Mouse (Mus musculus) ES-E14 (cell line): ENCODE results near the gene H2-Eb1. TPM values are rescaled to one million over a fixed set of nuclear protein-coding genes. Genes with fewer than 3 reads are reported as not detected.

Experiments
- DNase-seq: peaks from one replicate; pipeline ENCODE4 v3.0.0-alpha.2; 2013; ENCODE audit warnings: low read depth, low spot score
- H3K27ac ChIP-seq: 2 replicates; pipeline ENCODE4 v1.5.1; 2012; ENCODE audit warnings: low read depth, mild to moderate bottlenecking, low read length, moderate library complexity, mixed read lengths; ENCODE audit not compliant: poor library complexity, insufficient read depth, severe bottlenecking
- H3K36me3 ChIP-seq: 2 replicates; pipeline ENCODE4 v1.6.1; 2012; ENCODE audit warnings: mild to moderate bottlenecking, low read length, moderate library complexity, mixed read lengths; ENCODE audit not compliant: control insufficient read depth, poor library complexity, insufficient read depth, severe bottlenecking
- H3K4me1 ChIP-seq, 2 experiments: fragments of 150-350 bp in 1 of 2; sonication (generic) in 1 of 2; 2 replicates each; pipeline ENCODE4 v1.6.1; 2012; ENCODE audit warnings: low read length in 2 of 2, mild to moderate bottlenecking in 1 of 2, mixed read lengths in 1 of 2; ENCODE audit not compliant: control insufficient read depth in 2 of 2, insufficient read depth in 2 of 2, poor library complexity in 1 of 2
- H3K4me3 ChIP-seq, 2 experiments: fragments of 150-350 bp in 1 of 2; sonication (generic) in 1 of 2; 2 replicates each; pipeline ENCODE4 v1.5.1; 2012; ENCODE audit warnings: low read length in 2 of 2, low read depth in 1 of 2, mild to moderate bottlenecking in 1 of 2, mixed read lengths in 1 of 2; ENCODE audit not compliant: insufficient read depth in 1 of 2, poor library complexity in 1 of 2, severe bottlenecking in 1 of 2
- H3K9ac ChIP-seq: 2 replicates; pipeline ENCODE4 v1.6.1; 2012; ENCODE audit warnings: low read depth, mild to moderate bottlenecking, low read length, mixed read lengths; ENCODE audit not compliant: poor library complexity, insufficient read depth, severe bottlenecking
- H3K9me3 ChIP-seq: fragments of 150-350 bp; sonication (generic); 2 replicates; pipeline ENCODE4 v1.6.1; 2012; ENCODE audit warnings: low read depth, mild to moderate bottlenecking, low read length; ENCODE audit not compliant: control insufficient read depth, insufficient read depth
- CHD2 ChIP-seq: IDR thresholded peaks from 2 replicates; pipeline ENCODE4 v1.6.1; 2014; ENCODE audit warnings: mild to moderate bottlenecking, low read depth, low read length, inconsistent platforms
- HCFC1 ChIP-seq: IDR thresholded peaks from 2 replicates; pipeline ENCODE4 v1.6.1; 2012; ENCODE audit warnings: low read length, inconsistent platforms, borderline replicate concordance; ENCODE audit not compliant: insufficient read depth
- MAFK ChIP-seq: IDR thresholded peaks from 2 replicates; pipeline ENCODE4 v1.6.1; 2014; ENCODE audit warnings: mild to moderate bottlenecking, low read depth, low read length, inconsistent platforms; ENCODE audit not compliant: insufficient read depth
- ZC3H11A ChIP-seq: IDR thresholded peaks from 2 replicates; pipeline ENCODE4 v1.6.1; 2012; ENCODE audit warnings: low read depth, mild to moderate bottlenecking, inconsistent platforms, low read length, borderline replicate concordance
- ZNF384 ChIP-seq: IDR thresholded peaks from 2 replicates; pipeline ENCODE4 v1.6.1; 2012; ENCODE audit warnings: low read depth, low read length, inconsistent platforms
- in situ Hi-C, 2 experiments: fragments of 600-800 bp; cut with MboI; formaldehyde crosslinking; loops; one replicate each; pipeline ENCODE4 v1.15.1; 2025; ENCODE audit warnings: low sequenced_read_pairs in 2 of 2, inconsistent platforms in 1 of 2; ENCODE audit not compliant: unreplicated experiment in 2 of 2
- total RNA-seq: library from RNA; depleted of rRNA; stranded (reverse); fragments of 300-350 nt; gene quantifications from 2 replicates; pipeline ENCODE4 v1.2.3, GENCODE M21; 2012

The H2-Eb1 gene
- total RNA-seq, 1 experiment, result 5.7 TPM

GRCm38 (mm10) chr17:34268748-34269147 lies 36.9 kb upstream of the H2-Eb1 start:
- TF ChIP-seq MAFK, result no peak
- no peak for TF ChIP-seq CHD2
- no peak for TF ChIP-seq HCFC1
- no peak for TF ChIP-seq ZC3H11A
- no peak for TF ChIP-seq ZNF384
- Histone ChIP-seq H3K36me3 (no peaks in the 10 kb centered on the region), H3K4me3 (no peak overlapping the region), H3K27ac (no peak overlapping the region), H3K9ac (no peak overlapping the region), H3K4me1 (peaks cover 0 to 2% of the 10 kb centered on the region in 2 experiments; a peak in 1 of 4 replicates), H3K9me3 (no peaks in the 10 kb centered on the region)
- DNase-seq, result no peak
- in situ Hi-C loops, result no loop called here

DNA sequence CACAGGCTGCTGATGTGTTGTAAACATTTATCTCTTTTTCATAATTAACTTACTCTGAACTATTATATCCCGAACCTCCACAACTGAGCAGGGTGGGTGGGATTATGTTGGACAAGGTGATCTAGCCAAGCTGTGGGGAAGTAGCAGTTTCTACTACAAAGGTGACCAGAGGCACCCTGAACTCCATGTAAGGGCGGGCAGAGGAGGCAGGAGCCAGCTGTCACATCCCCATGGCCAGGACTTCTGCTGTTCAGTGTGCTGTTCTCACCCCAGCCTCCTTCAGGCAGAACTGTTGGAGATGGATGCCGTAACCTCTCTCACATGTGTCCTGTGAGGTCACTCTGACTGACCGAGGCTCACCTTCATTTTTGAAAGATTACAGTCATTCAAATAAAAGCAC lies 35.9 kb upstream of the H2-Eb1 start:
- Histone ChIP-seq H3K27ac (no peak overlapping the region), H3K36me3 (no peaks in the 10 kb centered on the region), H3K4me1 (no peaks in the 10 kb centered on the region), H3K9me3 (no peaks in the 10 kb centered on the region), H3K4me3 (no peak overlapping the region), H3K9ac (no peak overlapping the region)
- TF ChIP-seq ZNF384 (no peak), MAFK (no peak), HCFC1 (no peak), CHD2 (no peak), ZC3H11A (no peak)
- DNase-seq, result no peak
- in situ Hi-C loops, result no loop called here

GRCm38 (mm10) chr17:34270230-34270629 lies 35.4 kb upstream of the H2-Eb1 start:
- H3K9ac ChIP-seq, result no peak overlapping the region
- no peak overlapping the region for H3K4me3 ChIP-seq
- H3K27ac ChIP-seq, result no peak overlapping the region
- no peak for TF ChIP-seq HCFC1
- no peak for TF ChIP-seq ZNF384
- TF ChIP-seq ZC3H11A, result no peak
- no peak for TF ChIP-seq MAFK
- TF ChIP-seq CHD2, result no peak
- in situ Hi-C loops, result no loop called here
- H3K36me3 ChIP-seq, result no peaks in the 10 kb centered on the region
- no peaks in the 10 kb centered on the region for H3K9me3 ChIP-seq
- H3K4me1 ChIP-seq, result no peaks in the 10 kb centered on the region
- DNase-seq, result no peak

DNA sequence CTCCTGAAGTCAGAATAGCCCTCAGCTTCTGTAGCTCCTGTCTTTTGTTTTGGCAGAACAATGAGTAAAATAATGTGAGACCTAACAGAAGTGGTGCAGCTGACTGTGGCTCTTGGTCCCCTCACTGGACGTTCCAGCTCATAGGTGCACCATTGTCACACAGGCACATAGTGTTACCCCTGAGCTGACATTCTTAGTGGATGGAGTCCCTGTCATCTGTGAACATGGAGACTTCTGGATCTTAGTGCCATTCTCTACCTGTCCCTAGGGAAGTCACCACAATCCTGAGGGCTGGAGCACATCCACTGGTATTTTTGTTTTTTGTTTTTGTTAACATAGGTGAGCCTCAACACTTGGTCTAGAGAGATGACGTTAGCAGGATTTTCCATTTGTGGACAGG lies 34.7 kb upstream of the H2-Eb1 start:
- in situ Hi-C loops, result no loop called here
- no peak for DNase-seq
- TF ChIP-seq ZC3H11A (no peak), HCFC1 (no peak), CHD2 (no peak), MAFK (no peak), ZNF384 (no peak)

GRCm38 (mm10) chr17:34272102-34272501 lies 33.6 kb upstream of the H2-Eb1 start:
- TF ChIP-seq MAFK, result no peak
- TF ChIP-seq ZNF384, result no peak
- TF ChIP-seq ZC3H11A, result no peak
- no peak for TF ChIP-seq CHD2
- no peak for TF ChIP-seq HCFC1
- no peak overlapping the region for H3K4me3 ChIP-seq
- no peak for DNase-seq
- no peaks in the 10 kb centered on the region for H3K4me1 ChIP-seq
- H3K9me3 ChIP-seq, result no peaks in the 10 kb centered on the region
- no peak overlapping the region for H3K27ac ChIP-seq
- no peak overlapping the region for H3K9ac ChIP-seq
- no peaks in the 10 kb centered on the region for H3K36me3 ChIP-seq
- in situ Hi-C loops, result no loop called here

More for the DNA sequence above, 34.7 kb upstream of the H2-Eb1 start:
- no peak overlapping the region for H3K9ac ChIP-seq
- no peak overlapping the region for H3K4me3 ChIP-seq
- no peaks in the 10 kb centered on the region for H3K9me3 ChIP-seq
- H3K36me3 ChIP-seq, result no peaks in the 10 kb centered on the region
- H3K27ac ChIP-seq, result no peak overlapping the region
- H3K4me1 ChIP-seq, result no peaks in the 10 kb centered on the region
